Mouse (Mus musculus): Measurements from ENCODE around the gene Ccz1. TPM values are rescaled to one million over a fixed set of nuclear protein-coding genes. Genes with fewer than 3 reads are reported as not detected.

Gene Ccz1
- polyA plus RNA-seq, 1 experiment from 2014 or later: 123 TPM

DNA sequence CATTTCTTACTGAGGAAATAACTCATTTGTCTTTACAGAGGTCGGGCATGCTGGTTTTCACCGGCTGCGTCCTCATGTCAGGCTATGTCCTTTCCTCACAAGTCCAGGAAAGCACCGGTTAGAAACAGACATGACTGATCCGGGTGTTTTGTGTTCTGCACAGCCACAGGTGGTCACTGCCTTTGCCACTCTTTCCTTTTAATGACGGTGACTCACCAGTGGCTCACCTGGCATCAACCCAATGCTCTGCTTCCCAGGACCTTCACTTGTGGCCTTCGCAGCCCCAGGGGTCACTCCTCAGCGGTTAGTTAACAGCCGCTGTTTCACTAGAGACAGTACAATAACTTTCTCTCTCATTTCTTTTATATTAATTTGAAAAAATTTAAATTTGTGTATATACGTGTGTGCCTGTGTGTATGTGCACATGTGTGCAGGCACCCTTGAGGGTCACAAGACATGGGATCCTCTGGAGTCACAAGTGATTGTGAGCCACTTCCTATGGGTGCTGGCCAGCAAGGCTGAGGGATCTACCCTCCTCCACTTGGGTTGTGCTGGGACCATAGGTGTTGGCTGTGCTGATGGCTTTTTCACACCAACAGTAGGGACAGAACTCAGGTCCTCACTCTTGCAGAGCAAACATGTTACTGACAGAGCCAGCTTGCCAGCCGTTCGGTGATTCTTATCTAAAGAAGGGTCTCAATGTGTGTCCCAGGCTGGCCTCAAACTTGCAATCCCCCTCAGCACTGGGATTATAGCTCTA is 48.9 kb downstream of the Ccz1 start:
- H3K36me3 ChIP-seq (ENCODE audit: control insufficient read depth, insufficient read depth, low read length): no peaks in the 10 kb centered on the region
- no peaks in the 10 kb centered on the region for H3K9me3 ChIP-seq (ENCODE audit: control insufficient read depth, low read length)

DNA sequence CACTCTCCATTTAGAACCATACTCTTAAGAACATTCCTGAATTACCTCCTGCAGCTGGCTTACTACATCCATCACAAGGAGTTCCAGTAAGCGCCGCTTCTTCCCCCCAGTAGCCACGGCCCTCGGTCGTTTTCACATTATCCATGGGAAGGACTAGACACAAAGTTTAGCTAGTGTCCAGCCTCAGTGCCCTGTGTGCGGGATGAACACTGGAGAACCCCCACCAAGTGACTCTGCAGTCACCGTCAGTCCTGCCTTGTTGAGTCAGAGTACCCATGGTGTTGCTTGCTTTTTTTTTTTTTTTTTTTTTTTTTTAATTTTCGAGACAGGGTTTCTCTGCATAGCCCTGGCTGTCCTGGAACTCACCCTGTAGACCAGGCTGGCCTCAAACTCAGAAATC is 53.5 kb downstream of the Ccz1 start:
- no peaks in the 10 kb centered on the region for H3K4me1 ChIP-seq (ENCODE audit: control insufficient read depth, insufficient read depth, low read length)
- H3K27me3 ChIP-seq (ENCODE audit: control insufficient read depth, insufficient read depth, low read length): no peaks in the 10 kb centered on the region
- WGBS: 85% methylated on average over 8 of the region's 8 CpGs
- no peak overlapping the region for H3K27ac ChIP-seq (ENCODE audit: low read depth, low read length)
- H3K36me3 ChIP-seq (ENCODE audit: control insufficient read depth, insufficient read depth, low read length): no peaks in the 10 kb centered on the region
- H3K9me3 ChIP-seq (ENCODE audit: control insufficient read depth, low read length): no peaks in the 10 kb centered on the region
- H3K9ac ChIP-seq (ENCODE audit: low read length): no peak overlapping the region
- H3K4me2 ChIP-seq (ENCODE audit: low read depth): no peak overlapping the region
- ATAC-seq (ENCODE audit: insufficient read depth, low FRiP score, low TSS enrichment): no peak
- H3K4me3 ChIP-seq (ENCODE audit: low read depth, low read length): no peak overlapping the region
- no peak for DNase-seq (ENCODE audit: low spot score)

More for the DNA sequence above, 48.9 kb downstream of the Ccz1 start:
- no peak overlapping the region for H3K4me3 ChIP-seq (ENCODE audit: low read depth, low read length)
- DNase-seq (ENCODE audit: low spot score) (no peak), ATAC-seq (ENCODE audit: insufficient read depth, low FRiP score, low TSS enrichment) (no peak)
- H3K4me2 ChIP-seq (ENCODE audit: low read depth): no peak overlapping the region
- H3K27ac ChIP-seq (ENCODE audit: low read depth, low read length): no peak overlapping the region
- 86% methylated on average over 12 of the region's 12 CpGs for WGBS
- no peak overlapping the region for H3K9ac ChIP-seq (ENCODE audit: low read length)
- no peaks in the 10 kb centered on the region for H3K4me1 ChIP-seq (ENCODE audit: control insufficient read depth, insufficient read depth, low read length)
- H3K27me3 ChIP-seq (ENCODE audit: control insufficient read depth, insufficient read depth, low read length): no peaks in the 10 kb centered on the region

GRCm38 (mm10) chr5:143959551-143959950 is 55.1 kb downstream of the Ccz1 start:
- Histone ChIP-seq H3K9me3 (ENCODE audit: control insufficient read depth, low read length) (no peaks in the 10 kb centered on the region), H3K4me2 (ENCODE audit: low read depth) (no peak overlapping the region), H3K4me1 (ENCODE audit: control insufficient read depth, insufficient read depth, low read length) (no peaks in the 10 kb centered on the region), H3K36me3 (ENCODE audit: control insufficient read depth, insufficient read depth, low read length) (no peaks in the 10 kb centered on the region), H3K27me3 (ENCODE audit: control insufficient read depth, insufficient read depth, low read length) (no peaks in the 10 kb centered on the region), H3K27ac (ENCODE audit: low read depth, low read length) (no peak overlapping the region), H3K4me3 (ENCODE audit: low read depth, low read length) (no peak overlapping the region), H3K9ac (ENCODE audit: low read length) (no peak overlapping the region)
- 90% methylated on average over 11 of the region's 11 CpGs for WGBS
- no peak for ATAC-seq (ENCODE audit: insufficient read depth, low FRiP score, low TSS enrichment)
- no peak for DNase-seq (ENCODE audit: low spot score)

- H3K4me2 ChIP-seq (ENCODE audit: low read depth): no peak overlapping the region
- 92% methylated on average over 6 of the region's 6 CpGs for WGBS
- no peaks in the 10 kb centered on the region for H3K4me1 ChIP-seq (ENCODE audit: control insufficient read depth, insufficient read depth, low read length)
- ATAC-seq (ENCODE audit: insufficient read depth, low FRiP score, low TSS enrichment) (no peak), DNase-seq (ENCODE audit: low spot score) (no peak)
- no peaks in the 10 kb centered on the region for H3K9me3 ChIP-seq (ENCODE audit: control insufficient read depth, low read length)
- H3K27me3 ChIP-seq (ENCODE audit: control insufficient read depth, insufficient read depth, low read length): no peaks in the 10 kb centered on the region
- no peak overlapping the region for H3K27ac ChIP-seq (ENCODE audit: low read depth, low read length)
- H3K4me3 ChIP-seq (ENCODE audit: low read depth, low read length): no peak overlapping the region
- H3K36me3 ChIP-seq (ENCODE audit: control insufficient read depth, insufficient read depth, low read length): no peaks in the 10 kb centered on the region
- no peak overlapping the region for H3K9ac ChIP-seq (ENCODE audit: low read length)
Measured at GRCm38 (mm10) chr5:143957101-143957500, 57.6 kb downstream of the Ccz1 start.

GRCm38 (mm10) chr5:143950016-143950415 is 64.7 kb downstream of the Ccz1 start:
- no peak overlapping the region for H3K27ac ChIP-seq (ENCODE audit: low read depth, low read length)
- ATAC-seq (ENCODE audit: insufficient read depth, low FRiP score, low TSS enrichment) (no peak), DNase-seq (ENCODE audit: low spot score) (no peak)
- 39% methylated on average over 5 of the region's 5 CpGs for WGBS
- no peak overlapping the region for H3K4me3 ChIP-seq (ENCODE audit: low read depth, low read length)
- no peaks in the 10 kb centered on the region for H3K4me1 ChIP-seq (ENCODE audit: control insufficient read depth, insufficient read depth, low read length)
- no peaks in the 10 kb centered on the region for H3K36me3 ChIP-seq (ENCODE audit: control insufficient read depth, insufficient read depth, low read length)
- no peaks in the 10 kb centered on the region for H3K27me3 ChIP-seq (ENCODE audit: control insufficient read depth, insufficient read depth, low read length)
- H3K9me3 ChIP-seq (ENCODE audit: control insufficient read depth, low read length): no peaks in the 10 kb centered on the region
- no peak overlapping the region for H3K4me2 ChIP-seq (ENCODE audit: low read depth)
- no peak overlapping the region for H3K9ac ChIP-seq (ENCODE audit: low read length)

DNA sequence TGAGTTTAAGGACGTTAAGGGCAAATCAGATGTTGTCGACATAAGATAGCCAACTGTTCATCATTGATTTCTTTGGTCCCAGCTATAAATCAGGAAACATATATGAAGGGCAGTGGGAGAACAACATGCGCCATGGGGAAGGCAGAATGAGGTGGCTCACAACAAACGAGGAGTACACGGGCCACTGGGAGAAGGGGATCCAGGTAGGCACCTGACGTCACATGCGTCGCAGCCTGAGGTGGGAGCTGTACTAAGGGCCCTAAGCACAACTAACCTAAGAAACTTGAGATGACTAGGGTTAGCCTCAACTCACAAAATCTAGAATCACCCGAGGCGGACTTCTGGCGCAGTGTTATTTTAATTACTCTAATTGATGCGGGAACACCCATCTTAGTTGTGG is 66.3 kb downstream of the Ccz1 start:
- Histone ChIP-seq H3K36me3 (ENCODE audit: control insufficient read depth, insufficient read depth, low read length) (no peaks in the 10 kb centered on the region), H3K4me3 (ENCODE audit: low read depth, low read length) (no peak overlapping the region), H3K27me3 (ENCODE audit: control insufficient read depth, insufficient read depth, low read length) (no peaks in the 10 kb centered on the region), H3K27ac (ENCODE audit: low read depth, low read length) (no peak overlapping the region), H3K4me2 (ENCODE audit: low read depth) (no peak overlapping the region), H3K4me1 (ENCODE audit: control insufficient read depth, insufficient read depth, low read length) (no peaks in the 10 kb centered on the region), H3K9me3 (ENCODE audit: control insufficient read depth, low read length) (no peaks in the 10 kb centered on the region), H3K9ac (ENCODE audit: low read length) (no peak overlapping the region)
- 89% methylated on average over 12 of the region's 12 CpGs for WGBS
- ATAC-seq (ENCODE audit: insufficient read depth, low FRiP score, low TSS enrichment) (no peak), DNase-seq (ENCODE audit: low spot score) (no peak)

- WGBS: 87% methylated on average over 14 of the region's 14 CpGs
- no peaks in the 10 kb centered on the region for H3K27me3 ChIP-seq (ENCODE audit: control insufficient read depth, insufficient read depth, low read length)
- ATAC-seq (ENCODE audit: insufficient read depth, low FRiP score, low TSS enrichment): no peak
- H3K9ac ChIP-seq (ENCODE audit: low read length): no peak overlapping the region
- no peak overlapping the region for H3K4me3 ChIP-seq (ENCODE audit: low read depth, low read length)
- no peaks in the 10 kb centered on the region for H3K36me3 ChIP-seq (ENCODE audit: control insufficient read depth, insufficient read depth, low read length)
- no peaks in the 10 kb centered on the region for H3K9me3 ChIP-seq (ENCODE audit: control insufficient read depth, low read length)
- DNase-seq (ENCODE audit: low spot score): no peak
- no peak overlapping the region for H3K27ac ChIP-seq (ENCODE audit: low read depth, low read length)
- H3K4me1 ChIP-seq (ENCODE audit: control insufficient read depth, insufficient read depth, low read length): no peaks in the 10 kb centered on the region
- no peak overlapping the region for H3K4me2 ChIP-seq (ENCODE audit: low read depth)
Measured at GRCm38 (mm10) chr5:143943231-143944125, 71.2 kb downstream of the Ccz1 start.

GRCm38 (mm10) chr5:143941588-143941987 is 73.1 kb downstream of the Ccz1 start:
- DNase-seq (ENCODE audit: low spot score) (no peak), ATAC-seq (ENCODE audit: insufficient read depth, low FRiP score, low TSS enrichment) (no peak)
- WGBS: 23% methylated on average over 10 of the region's 10 CpGs
- Histone ChIP-seq H3K9ac (ENCODE audit: low read length) (no peak overlapping the region), H3K4me2 (ENCODE audit: low read depth) (no peak overlapping the region), H3K27ac (ENCODE audit: low read depth, low read length) (no peak overlapping the region), H3K4me1 (ENCODE audit: control insufficient read depth, insufficient read depth, low read length) (no peaks in the 10 kb centered on the region), H3K4me3 (ENCODE audit: low read depth, low read length) (no peak overlapping the region), H3K27me3 (ENCODE audit: control insufficient read depth, insufficient read depth, low read length) (no peaks in the 10 kb centered on the region), H3K9me3 (ENCODE audit: control insufficient read depth, low read length) (no peaks in the 10 kb centered on the region), H3K36me3 (ENCODE audit: control insufficient read depth, insufficient read depth, low read length) (no peaks in the 10 kb centered on the region)

Data from neural tube, embryonic 11.5 days (tissue).